Mouse (Mus musculus): ENCODE measurements at regions not wholly inside any gene's neighbourhood (a gene's known extent, or its start where the extent isn't known, plus 50 kb on each side); places are given as distances from the start of the nearest gene placed in this dataset.

DNA sequence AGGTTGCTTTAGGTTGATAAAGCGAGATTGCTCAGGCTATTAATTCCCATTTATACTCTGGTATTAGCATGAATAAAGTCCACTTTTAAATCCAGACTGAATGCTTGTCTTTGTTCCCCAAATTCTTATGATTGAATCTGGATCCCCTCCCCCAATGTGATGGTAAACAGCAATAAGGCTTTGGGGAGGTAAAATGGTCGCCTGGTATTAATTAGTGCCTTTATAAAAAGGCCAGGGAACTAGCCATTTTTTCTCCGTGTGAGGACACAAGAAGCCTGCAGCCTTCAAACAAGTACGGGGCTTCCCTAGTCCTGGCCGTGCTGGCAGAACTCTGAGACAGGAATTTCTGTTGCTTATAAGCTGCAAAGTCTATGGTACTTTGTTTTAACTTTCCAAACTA, 81.1 kb upstream of the Igfbp7 start:
- no peak for DNase-seq (ENCODE audit: extremely low read depth, low read depth)

DNA sequence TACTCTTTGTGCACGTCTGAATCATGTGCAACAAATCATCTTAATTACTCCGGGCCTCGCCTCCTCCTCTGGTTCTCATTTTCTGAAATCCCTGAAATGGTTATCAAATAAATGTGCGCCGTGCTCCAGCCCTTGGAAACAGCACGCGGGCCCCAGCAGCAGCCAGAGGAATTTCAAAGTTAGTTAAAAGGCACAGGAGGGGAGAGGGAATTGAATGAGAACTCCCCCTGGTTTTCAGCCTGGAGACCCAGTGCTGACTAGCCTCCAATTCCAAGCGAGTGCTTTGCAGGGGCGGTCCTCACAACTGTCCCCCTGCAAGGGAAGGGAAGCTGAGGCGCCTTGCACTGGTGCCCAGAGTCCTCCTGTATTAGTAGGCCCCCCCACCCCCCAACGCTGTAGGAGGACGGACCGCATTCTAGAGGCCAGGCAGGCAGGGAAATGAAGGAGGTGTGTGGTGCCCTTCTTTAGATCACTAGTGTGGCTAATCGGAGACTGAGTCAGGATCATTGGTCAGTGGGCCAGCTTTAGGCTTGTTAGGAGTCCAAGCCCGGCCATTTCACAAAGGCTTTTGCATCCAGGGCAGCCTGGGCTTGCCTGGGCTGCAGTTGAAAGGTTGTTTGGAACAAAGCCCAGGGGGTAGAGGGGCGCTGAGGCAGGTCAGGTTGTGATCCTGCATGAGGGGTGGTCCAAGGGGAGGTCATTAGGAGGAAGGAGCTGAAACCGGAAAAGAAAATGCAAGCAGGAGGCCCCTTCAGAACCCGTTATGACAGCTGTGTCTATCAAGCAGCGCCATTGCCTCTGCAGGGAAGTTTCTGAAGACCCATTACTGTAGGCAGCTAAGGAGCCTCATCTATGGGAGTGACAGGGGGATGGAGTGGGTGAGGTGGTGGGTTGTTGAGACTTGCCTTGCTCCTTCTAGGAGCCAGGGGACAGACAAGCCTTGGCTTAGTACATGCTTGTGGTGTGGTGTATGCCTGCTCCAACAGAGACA, 80.3 kb upstream of the Igfbp7 start:
- DNase-seq (ENCODE audit: extremely low read depth, low read depth), result no peak

DNA sequence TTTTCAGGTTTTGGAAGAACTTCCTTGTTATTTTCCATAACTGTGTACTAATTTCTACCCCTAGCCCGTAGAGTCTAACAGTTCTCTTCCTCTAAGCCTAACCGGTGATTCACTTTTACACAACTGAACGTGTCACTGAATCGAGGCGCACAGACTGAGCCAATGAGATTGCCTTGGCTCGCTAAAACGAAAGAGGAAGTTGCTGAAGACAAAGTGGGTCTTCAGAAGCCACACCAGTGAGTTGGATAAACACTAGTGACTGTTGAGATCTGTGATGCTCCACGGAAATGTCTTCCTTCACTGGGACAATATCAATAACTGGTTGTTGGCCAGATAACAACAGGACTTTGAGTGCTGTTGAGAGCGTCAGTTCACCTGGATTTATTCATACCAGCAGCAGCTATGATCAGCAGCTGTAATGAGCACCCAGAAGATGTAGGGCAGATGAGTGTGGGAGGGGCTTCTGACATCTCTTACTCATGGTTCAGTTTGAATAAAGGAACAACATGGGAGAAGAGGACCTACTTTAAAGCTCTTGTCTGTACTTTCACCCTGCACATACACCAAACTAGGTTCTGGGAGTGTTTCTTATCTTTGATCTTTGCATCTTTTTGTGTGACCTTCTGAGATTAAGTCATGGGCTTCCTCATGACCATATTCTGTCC, 75.3 kb upstream of the Igfbp7 start:
- DNase-seq (ENCODE audit: extremely low read depth, low read depth), result peak; percentile 89

DNA sequence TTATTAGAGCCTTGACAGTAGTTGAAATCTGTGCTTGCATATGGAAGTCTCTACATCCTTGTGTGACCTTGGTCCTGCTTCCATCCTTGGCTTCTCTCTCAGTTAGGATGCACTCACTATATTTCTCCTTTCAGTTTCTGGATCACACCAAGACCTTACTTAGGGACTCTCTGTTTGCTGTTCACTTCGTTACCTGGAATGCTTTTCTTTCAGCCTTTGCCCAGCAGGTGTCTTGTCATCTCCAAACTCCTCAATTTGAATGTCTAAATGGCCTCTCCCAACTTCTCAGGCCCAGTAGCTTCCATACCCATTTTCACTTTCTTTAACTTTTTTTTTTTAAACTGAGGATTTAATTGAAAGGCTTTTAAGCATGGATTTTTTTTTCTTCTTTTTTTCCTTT, 74.0 kb upstream of the Igfbp7 start:
- no peak for DNase-seq (ENCODE audit: extremely low read depth, low read depth)

DNA sequence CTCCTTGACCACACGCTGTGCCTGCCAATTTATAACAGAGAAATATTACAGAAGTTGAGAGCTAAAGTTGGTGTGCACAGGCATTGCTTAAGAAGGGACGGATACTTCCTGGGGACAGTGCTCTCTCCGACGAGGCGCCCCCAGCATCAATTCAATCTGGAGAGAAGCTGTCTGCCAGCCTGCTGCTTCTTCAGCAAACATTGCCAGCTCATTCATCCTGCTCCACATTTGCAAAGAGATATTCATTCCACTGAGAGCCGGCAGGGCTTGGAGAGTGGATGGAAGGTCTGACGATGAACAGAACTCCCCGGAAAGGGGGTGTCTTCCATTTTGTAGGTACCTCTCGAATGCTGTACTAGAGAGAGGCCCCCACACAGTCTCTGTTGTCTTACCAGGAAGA, 70.0 kb upstream of the Igfbp7 start:
- DNase-seq (ENCODE audit: extremely low read depth, low read depth), result no peak

DNA sequence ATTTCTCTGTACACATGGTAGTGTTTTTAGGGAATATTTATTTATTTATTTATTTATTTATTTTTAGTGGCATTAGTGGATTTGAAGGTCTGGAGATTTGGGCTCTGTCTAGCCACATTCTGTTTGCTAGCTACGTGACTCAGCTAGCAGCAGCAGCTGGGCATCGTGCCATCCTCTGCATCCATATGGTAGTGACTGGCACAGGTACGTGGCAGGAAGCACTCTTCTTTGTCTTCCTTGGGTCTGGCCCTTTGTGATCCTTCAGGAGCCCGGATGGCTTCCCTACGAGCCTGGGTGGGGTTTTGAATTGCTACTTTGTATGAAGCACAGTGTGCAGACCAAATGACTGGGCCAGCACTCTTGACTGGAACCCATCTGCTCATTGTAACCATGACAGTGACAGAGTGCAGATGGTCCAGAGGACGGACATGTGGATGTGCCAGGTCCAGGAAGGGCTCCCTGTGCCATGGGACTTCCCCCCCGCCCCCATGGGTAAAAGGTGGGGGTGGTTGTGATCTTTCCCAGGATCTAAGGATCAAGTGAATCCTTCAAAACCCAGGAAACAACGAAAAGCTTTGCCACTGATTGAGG, 66.2 kb upstream of the Igfbp7 start:
- DNase-seq (ENCODE audit: extremely low read depth, low read depth), result no peak

DNA sequence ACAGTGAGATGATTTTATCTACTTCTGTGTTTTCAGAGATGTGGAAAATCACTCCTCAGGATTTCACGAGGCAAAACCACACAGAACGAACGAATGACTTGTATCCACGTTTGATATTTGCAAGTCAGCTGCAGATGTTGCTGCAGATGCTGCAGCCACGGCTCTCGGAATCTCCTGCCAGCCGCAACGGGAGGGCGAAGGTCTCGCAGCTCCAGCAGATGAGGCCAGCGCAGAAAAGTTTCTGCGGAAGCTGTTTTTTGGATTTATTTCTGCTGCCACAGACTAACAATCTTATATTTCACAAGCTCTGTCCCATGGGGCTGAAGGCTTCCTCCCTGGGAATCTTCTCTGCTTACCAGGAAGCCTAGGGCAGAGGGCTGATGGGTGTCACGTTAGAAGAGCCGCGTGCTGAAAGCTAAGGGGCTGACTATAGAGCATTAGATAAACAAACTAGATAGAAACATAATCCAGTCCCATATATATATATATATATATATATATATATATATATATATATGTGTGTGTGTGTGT, 61.5 kb upstream of the Igfbp7 start:
- DNase-seq (ENCODE audit: extremely low read depth, low read depth), result no peak

DNA sequence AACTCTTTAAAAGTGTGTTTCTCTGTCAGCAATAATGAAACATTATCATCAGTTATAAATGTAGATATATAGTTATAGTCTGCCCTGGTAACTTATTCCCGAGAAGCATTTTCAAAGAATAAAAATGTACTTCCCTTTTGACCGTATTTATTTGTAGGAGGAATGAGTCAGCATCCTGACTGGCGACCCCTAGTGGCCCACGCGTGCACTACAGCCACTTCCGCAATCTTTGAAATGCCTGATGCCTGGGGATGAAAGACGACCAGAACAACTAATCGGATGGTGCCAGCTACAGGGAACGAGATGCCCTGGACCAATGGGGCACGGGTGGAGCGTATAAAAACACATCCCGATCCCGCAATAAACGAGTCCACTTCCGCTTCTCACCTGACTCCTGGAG, 60.6 kb upstream of the Igfbp7 start:
- DNase-seq (ENCODE audit: extremely low read depth, low read depth), result peak; percentile 63

DNA sequence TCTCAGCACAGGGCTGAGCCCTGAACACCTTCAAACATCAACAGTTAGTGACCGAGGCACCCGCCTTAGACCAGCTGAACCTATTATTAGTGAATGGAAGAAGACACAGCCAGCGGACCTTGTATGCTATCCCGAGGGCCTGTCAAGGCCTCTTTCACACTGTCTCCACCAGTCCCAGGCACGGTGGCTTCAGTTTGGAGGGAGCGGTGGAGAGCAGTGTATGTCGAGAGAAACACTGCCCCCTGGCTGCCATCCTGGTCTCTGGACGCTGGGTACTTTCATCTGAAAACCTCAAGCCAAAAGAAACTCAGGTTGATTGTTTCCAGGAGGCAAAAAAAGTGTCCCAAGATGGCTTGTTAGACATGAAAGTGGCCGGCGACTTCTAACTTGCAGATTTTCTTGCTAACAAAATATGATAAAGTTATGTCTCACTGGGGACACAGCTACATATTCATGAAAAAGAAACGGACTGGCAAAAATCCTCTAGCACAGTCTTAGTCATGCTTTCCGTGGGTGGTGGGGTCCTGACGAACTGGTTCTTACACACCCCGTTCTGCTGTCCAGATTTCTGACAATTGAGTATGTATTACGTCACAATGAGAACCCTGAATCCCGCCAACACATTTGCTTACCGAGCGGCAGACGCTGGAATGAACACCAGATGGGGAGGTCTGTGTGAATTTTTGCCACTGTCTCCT, 57.2 kb upstream of the Igfbp7 start:
- peak; percentile 34 for DNase-seq (ENCODE audit: extremely low read depth, low read depth)

DNA sequence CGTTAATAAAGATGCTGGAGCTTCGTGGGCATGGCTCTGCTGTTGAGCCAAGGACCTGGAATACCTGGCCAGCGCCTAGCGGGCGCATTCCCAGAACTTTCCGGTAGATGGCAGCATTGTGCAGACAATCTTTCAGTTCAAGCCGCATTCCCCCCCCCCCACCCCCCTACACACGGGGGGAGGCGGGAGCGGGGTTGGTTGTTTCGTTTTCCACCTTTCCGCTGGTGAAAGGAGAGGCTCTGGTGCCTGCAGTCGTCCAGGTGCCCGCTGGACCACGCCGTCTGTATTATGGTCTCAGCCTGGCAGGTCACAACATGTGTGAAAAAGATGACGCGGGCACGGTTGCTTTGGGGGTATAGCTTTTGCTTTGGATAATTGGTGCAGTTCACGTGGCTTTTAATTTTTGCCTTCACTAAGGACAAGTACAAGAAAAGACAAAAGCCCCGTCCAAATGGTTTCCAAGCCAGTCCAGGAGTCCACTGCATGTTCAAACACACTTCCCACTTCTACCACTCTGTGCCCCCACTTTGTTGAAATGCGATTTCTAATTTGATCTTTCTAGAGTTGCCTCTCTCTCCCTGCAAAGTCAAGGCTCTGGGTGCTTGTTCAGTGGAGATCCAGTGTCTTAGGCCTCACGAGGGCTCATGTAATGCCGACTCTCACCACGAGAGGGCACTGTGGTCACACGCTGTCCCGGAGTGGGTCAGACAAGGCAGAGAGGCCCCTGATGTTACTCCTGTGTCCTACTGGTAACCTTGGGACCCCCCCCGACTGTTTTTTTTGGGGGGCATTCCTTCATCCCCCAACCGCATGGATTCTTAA, 52.3 kb upstream of the Igfbp7 start:
- peak; percentile 85 for DNase-seq (ENCODE audit: extremely low read depth, low read depth)

Measured in MEL-GATA-1-ER (cell line).